Mouse (Mus musculus): ENCODE measurements around the gene Ahr. TPM values are rescaled to one million over a fixed set of nuclear protein-coding genes. Genes with fewer than 3 reads are reported as not detected.

Gene Ahr
- 2.2 and 2.8 TPM in 2 replicates for polyA plus RNA-seq (2012; rRNA removed)

DNA sequence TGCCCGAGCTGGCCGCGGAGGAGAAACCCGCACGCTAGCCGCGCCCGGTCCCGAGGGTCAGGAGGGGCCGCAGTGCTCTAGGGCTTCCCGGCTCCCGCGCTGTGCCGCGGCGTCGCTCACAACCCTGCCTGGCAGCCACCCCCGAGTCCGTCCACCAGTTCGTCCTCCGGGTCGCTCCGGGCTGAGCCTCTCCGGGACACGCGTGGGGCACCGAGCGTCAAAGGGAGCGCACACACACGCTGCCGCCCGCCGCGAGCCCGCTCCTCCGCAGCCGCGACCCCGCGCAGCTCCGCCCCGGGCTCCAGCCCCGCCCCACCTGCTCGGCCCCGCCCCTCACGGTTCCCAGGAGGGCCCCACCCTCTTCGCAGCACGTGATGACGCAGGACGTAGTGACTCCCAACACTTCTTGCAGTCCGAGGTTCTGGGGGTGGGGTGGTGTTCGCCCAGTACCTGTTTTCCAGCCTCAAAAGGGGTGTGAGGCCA is at the start of gene Ahr:
Ahr (minus strand) TSS at position 285 of the 483 bp plus-strand sequence.

All from stomach, adult 2 months (tissue).